Mouse (Mus musculus) G1E (cell line): ENCODE measurements at regions not wholly inside any gene's neighbourhood (a gene's known extent, or its start where the extent isn't known, plus 50 kb on each side); places are given as distances from the start of the nearest gene placed in this dataset.
A peak's percentile ranks its signal among the peaks of the same experiment; 100 is the strongest.

Experiments
- ATAC-seq: 2 replicates; pipeline ENCODE4 v1.8.0; 2016; ENCODE audit warnings: mild to moderate bottlenecking; ENCODE audit not compliant: insufficient number of reproducible peaks, poor library complexity, low FRiP score, severe bottlenecking; ENCODE audit errors: extremely low read depth
- DNase-seq: peaks from one replicate; pipeline ENCODE4 v3.0.0; 2012; ENCODE audit warnings: low spot score
- H3K27me3 ChIP-seq: 2 replicates; pipeline ENCODE4 v1.6.1; 2012; ENCODE audit warnings: mild to moderate bottlenecking, low read length, inconsistent platforms; ENCODE audit not compliant: insufficient read depth
- H3K36me3 ChIP-seq: replicated peaks from 2 replicates; pipeline ENCODE3; 2012; ENCODE audit warnings: mild to moderate bottlenecking, inconsistent platforms
- H3K4me1 ChIP-seq: 2 replicates; pipeline ENCODE4 v1.6.1; 2012; ENCODE audit warnings: low read depth, low read length, inconsistent platforms, mixed read lengths; ENCODE audit not compliant: insufficient read depth
- H3K4me3 ChIP-seq: 2 replicates; pipeline ENCODE4 v1.5.1; 2012; ENCODE audit warnings: low read depth, mild to moderate bottlenecking, inconsistent platforms, low read length, moderate library complexity, mixed read lengths
- H3K9me3 ChIP-seq: replicated peaks from 2 replicates; pipeline ENCODE4 v1.6.1; 2012; ENCODE audit warnings: inconsistent platforms
- CTCF ChIP-seq: IDR thresholded peaks from 2 replicates; pipeline ENCODE4 v1.5.1; 2012; ENCODE audit warnings: low read depth, low read length, inconsistent platforms, mixed read lengths
- GATA1 ChIP-seq: IDR thresholded peaks from 2 replicates; pipeline ENCODE4 v1.6.1; 2012; ENCODE audit warnings: borderline replicate concordance, low read length, inconsistent platforms, mixed read lengths
- GATA2 ChIP-seq: IDR thresholded peaks from 2 replicates; pipeline ENCODE4 v1.6.1; 2012; ENCODE audit warnings: low read depth, low read length, inconsistent platforms, borderline replicate concordance
- POLR2AphosphoS5 ChIP-seq: IDR thresholded peaks from 2 replicates; pipeline ENCODE4 v1.6.1; 2012; ENCODE audit warnings: low read depth, low read length, inconsistent platforms; ENCODE audit not compliant: insufficient replicate concordance
- TAL1 ChIP-seq: conservative IDR thresholded peaks from 2 replicates; pipeline ENCODE4 v1.6.1; 2012; ENCODE audit warnings: low read depth, low read length, inconsistent platforms, mixed read lengths

- Histone ChIP-seq H3K27me3 (no peaks in the 10 kb centered on the region), H3K4me1 (peaks cover 17% of the 10 kb centered on the region), H3K4me3 (no peak overlapping the region), H3K36me3 (no peaks in the 10 kb centered on the region), H3K9me3 (no peaks in the 10 kb centered on the region)
- ATAC-seq: no peak
- TF ChIP-seq GATA2: no peak
- no peak for TF ChIP-seq CTCF
- no peak for TF ChIP-seq GATA1
- TF ChIP-seq POLR2AphosphoS5: no peak
- TF ChIP-seq TAL1: no peak
- no peak for DNase-seq
Observed at GRCm38 (mm10) chr15:44913434-44913833, 4779.3 kb downstream of the 9330182O14Rik start.

GRCm38 (mm10) chr15:44915005-44915404 lies 4780.8 kb downstream of the 9330182O14Rik start:
- no peak for TF ChIP-seq TAL1
- no peak for TF ChIP-seq GATA1
- TF ChIP-seq CTCF: no peak
- TF ChIP-seq POLR2AphosphoS5: no peak
- no peak for TF ChIP-seq GATA2
- no peak overlapping the region for H3K4me3 ChIP-seq
- ATAC-seq: no peak
- H3K4me1 ChIP-seq: peaks cover 20% of the 10 kb centered on the region
- H3K9me3 ChIP-seq: no peaks in the 10 kb centered on the region
- no peaks in the 10 kb centered on the region for H3K27me3 ChIP-seq
- no peaks in the 10 kb centered on the region for H3K36me3 ChIP-seq
- no peak for DNase-seq

- no peaks in the 10 kb centered on the region for H3K36me3 ChIP-seq
- H3K9me3 ChIP-seq: no peaks in the 10 kb centered on the region
- ATAC-seq (no peak), DNase-seq (no peak)
- no peak for TF ChIP-seq GATA2
- no peak for TF ChIP-seq TAL1
- TF ChIP-seq CTCF: no peak
- no peak for TF ChIP-seq GATA1
- TF ChIP-seq POLR2AphosphoS5: no peak
- no peaks in the 10 kb centered on the region for H3K27me3 ChIP-seq
- peaks cover 25% of the 10 kb centered on the region for H3K4me1 ChIP-seq
- no peak overlapping the region for H3K4me3 ChIP-seq
Observed at GRCm38 (mm10) chr15:44916479-44916878, 4782.3 kb downstream of the 9330182O14Rik start.

GRCm38 (mm10) chr15:44924686-44925085 lies 4790.5 kb downstream of the 9330182O14Rik start:
- DNase-seq: no peak

GRCm38 (mm10) chr15:44927058-44927457 lies 4792.9 kb downstream of the 9330182O14Rik start:
- TF ChIP-seq CTCF (no peak), POLR2AphosphoS5 (no peak), TAL1 (peak; percentile 58)
- DNase-seq (no peak), ATAC-seq (peak; percentile 84)
- Histone ChIP-seq H3K4me3 (no peak overlapping the region), H3K4me1 (peaks cover 27% of the 10 kb centered on the region), H3K27me3 (no peaks in the 10 kb centered on the region), H3K9me3 (no peaks in the 10 kb centered on the region), H3K36me3 (no peaks in the 10 kb centered on the region)

More at GRCm38 (mm10) chr15:44924686-44925085, 4790.5 kb downstream of the 9330182O14Rik start:
- Histone ChIP-seq H3K9me3 (no peaks in the 10 kb centered on the region), H3K27me3 (no peaks in the 10 kb centered on the region), H3K4me3 (no peak overlapping the region), H3K4me1 (peaks cover 35% of the 10 kb centered on the region), H3K36me3 (no peaks in the 10 kb centered on the region)
- TF ChIP-seq TAL1 (peak; percentile 59), POLR2AphosphoS5 (no peak)
- peak; percentile 56 for ATAC-seq

GRCm38 (mm10) chr15:44948626-44949025 lies 4814.5 kb downstream of the 9330182O14Rik start:
- Histone ChIP-seq H3K36me3 (no peaks in the 10 kb centered on the region), H3K4me3 (no peak overlapping the region), H3K4me1 (no peaks in the 10 kb centered on the region), H3K27me3 (no peaks in the 10 kb centered on the region), H3K9me3 (no peaks in the 10 kb centered on the region)
- ATAC-seq: no peak
- DNase-seq: no peak
- TF ChIP-seq GATA2: no peak
- TF ChIP-seq CTCF: no peak
- no peak for TF ChIP-seq GATA1
- TF ChIP-seq TAL1: no peak
- no peak for TF ChIP-seq POLR2AphosphoS5
